Mouse (Mus musculus) small intestine, adult 2 months (tissue): ENCODE data around the gene Sema6c. TPM values are rescaled to one million over a fixed set of nuclear protein-coding genes. Genes with fewer than 3 reads are reported as not detected.

ENCODE experiments used
- H3K27ac ChIP-seq: fragments of 200-500 bp; 2 replicates; pipeline ENCODE4 v1.5.1; 2012; ENCODE audit warnings: low read depth, low read length, control low read depth, inconsistent platforms; ENCODE audit not compliant: insufficient read depth
- H3K27me3 ChIP-seq: fragments of 200-500 bp; 2 replicates; pipeline ENCODE4 v1.6.1; 2012; ENCODE audit warnings: mild to moderate bottlenecking, moderate library complexity, low read length, inconsistent platforms; ENCODE audit not compliant: control insufficient read depth, insufficient read depth
- H3K36me3 ChIP-seq: fragments of 200-500 bp; 2 replicates; pipeline ENCODE4 v1.6.1; 2012; ENCODE audit warnings: mild to moderate bottlenecking, low read length, control low read depth, inconsistent platforms; ENCODE audit not compliant: control insufficient read depth, insufficient read depth
- H3K4me1 ChIP-seq: fragments of 200-500 bp; 2 replicates; pipeline ENCODE4 v1.6.1; 2012; ENCODE audit warnings: low read length, inconsistent platforms, mixed read lengths; ENCODE audit not compliant: control insufficient read depth, insufficient read depth, insufficient read length
- H3K4me3 ChIP-seq: fragments of 200-500 bp; 2 replicates; pipeline ENCODE4 v1.5.1; 2012; ENCODE audit warnings: low read depth, mild to moderate bottlenecking, control low read depth, inconsistent platforms, low read length, moderate library complexity
- CTCF ChIP-seq: fragments of 200-500 bp; IDR thresholded peaks from 2 replicates; pipeline ENCODE4 v1.5.1; 2012; ENCODE audit warnings: low read depth, mild to moderate bottlenecking, control low read depth, inconsistent platforms, low read length, moderate library complexity, mixed read lengths; ENCODE audit not compliant: insufficient replicate concordance, insufficient read length; ENCODE audit errors: extremely low read depth
- POLR2A ChIP-seq: fragments of 200-500 bp; IDR thresholded peaks from 2 replicates; pipeline ENCODE4 v1.6.1; 2012; ENCODE audit warnings: low read depth, mild to moderate bottlenecking, control low read depth, inconsistent platforms, low read length, moderate library complexity
- WGBS: fragments of 180-500 bp; shearing (Covaris S2); methylation state at CpG from one replicate; pipeline ENCODE4 v1.1.7; 2018; 5-methylcytosine and 5-hydroxymethylcytosine counted together
- polyA plus RNA-seq: library from polyadenylated mRNA; depleted of rRNA; stranded (reverse); fragments of >200 nt; gene quantifications from 2 replicates; pipeline ENCODE4 v1.2.3, GENCODE M21; 2012

Gene Sema6c
- polyA plus RNA-seq, 1 experiment: 4.6 TPM

DNA sequence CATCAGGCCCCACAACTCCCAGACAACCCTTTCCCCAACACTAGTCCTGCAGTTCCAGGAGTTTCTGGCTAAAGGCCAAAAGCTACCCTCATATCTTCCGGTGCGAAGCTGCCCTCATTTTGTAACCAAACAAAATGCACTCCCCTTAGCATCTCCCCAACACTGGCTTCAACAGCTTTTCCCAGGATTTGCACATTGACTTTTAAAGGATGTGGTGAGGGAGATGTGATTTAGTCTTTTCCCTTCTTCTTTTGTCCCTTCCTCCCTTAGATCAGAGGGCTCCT lies 2.0 kb downstream of the Sema6c start:
- Histone ChIP-seq H3K27ac (no peak overlapping the region), H3K27me3 (peaks cover 10% of the 10 kb centered on the region), H3K4me1 (peaks cover 13% of the 10 kb centered on the region), H3K4me3 (no peak overlapping the region), H3K36me3 (no peaks in the 10 kb centered on the region)
- 32% methylated on average over 2 of the region's 2 CpGs for WGBS
- no peak for TF ChIP-seq CTCF
- TF ChIP-seq POLR2A: no peak

DNA sequence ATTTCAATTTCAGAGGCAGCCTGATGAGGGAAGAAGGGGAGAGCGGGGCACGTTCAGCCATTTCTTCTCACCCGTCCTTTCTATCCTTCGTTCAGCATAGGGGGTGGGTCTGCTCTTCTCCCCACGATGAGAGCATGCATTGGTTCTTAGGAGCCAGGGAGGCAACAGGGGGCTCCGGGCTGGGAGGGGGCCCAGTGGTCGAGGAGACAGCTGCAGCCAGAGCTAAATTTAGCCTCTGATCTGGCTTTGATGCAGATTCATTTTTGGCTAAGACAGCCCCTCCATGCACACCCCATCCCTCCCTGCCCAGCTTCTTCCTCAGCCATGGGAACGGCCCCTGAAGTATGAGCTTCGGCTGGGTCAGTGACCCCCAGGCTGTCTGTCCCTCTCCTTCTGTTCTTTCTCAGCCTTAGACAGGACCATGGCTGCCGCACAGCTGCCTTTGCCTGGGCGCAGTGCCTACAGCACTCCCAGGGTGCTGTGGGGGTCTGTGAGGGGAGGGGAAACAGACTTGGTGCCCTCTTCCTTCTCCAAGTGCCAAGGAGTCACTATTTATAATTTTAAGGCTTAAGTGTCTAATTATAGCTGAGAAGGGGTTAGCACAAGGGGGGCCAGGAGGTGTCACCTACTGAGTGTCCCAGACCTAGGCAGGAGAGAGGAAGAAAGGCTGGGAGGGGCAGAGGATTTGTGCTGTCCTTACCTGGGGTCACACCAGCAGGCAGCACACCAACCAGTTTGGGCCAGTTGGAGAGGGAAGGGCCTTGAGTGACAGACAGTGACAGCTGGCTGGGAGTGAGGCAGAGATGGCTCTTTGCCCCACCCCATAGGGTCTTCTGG lies 3.4 kb downstream of the Sema6c start:
- TF ChIP-seq POLR2A (no peak), CTCF (no peak)
- Histone ChIP-seq H3K27ac (no peak overlapping the region), H3K36me3 (no peaks in the 10 kb centered on the region), H3K27me3 (peaks cover 10% of the 10 kb centered on the region), H3K4me1 (peaks cover 13% of the 10 kb centered on the region), H3K4me3 (no peak overlapping the region)
- 71% methylated on average over 11 of the region's 11 CpGs for WGBS

DNA sequence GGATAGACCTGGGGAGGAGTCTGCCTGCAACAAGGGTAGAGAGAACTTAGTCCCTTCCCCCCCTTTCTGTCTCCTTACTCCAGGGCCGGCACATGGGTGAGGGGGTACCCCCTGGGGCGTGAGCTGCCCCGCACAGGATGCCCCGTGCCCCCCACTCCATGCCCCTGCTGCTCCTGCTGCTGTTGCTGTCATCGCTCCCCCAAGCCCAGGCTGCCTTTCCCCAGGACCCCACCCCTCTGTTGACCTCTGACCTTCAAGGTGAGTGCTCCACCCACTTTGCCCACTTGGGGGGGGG lies 3.9 kb downstream of the Sema6c start:
- Histone ChIP-seq H3K27me3 (peaks cover 10% of the 10 kb centered on the region), H3K27ac (no peak overlapping the region), H3K36me3 (no peaks in the 10 kb centered on the region), H3K4me1 (peaks cover 13% of the 10 kb centered on the region), H3K4me3 (no peak overlapping the region)
- 82% methylated on average over 5 of the region's 5 CpGs for WGBS
- TF ChIP-seq CTCF (no peak), POLR2A (no peak)

DNA sequence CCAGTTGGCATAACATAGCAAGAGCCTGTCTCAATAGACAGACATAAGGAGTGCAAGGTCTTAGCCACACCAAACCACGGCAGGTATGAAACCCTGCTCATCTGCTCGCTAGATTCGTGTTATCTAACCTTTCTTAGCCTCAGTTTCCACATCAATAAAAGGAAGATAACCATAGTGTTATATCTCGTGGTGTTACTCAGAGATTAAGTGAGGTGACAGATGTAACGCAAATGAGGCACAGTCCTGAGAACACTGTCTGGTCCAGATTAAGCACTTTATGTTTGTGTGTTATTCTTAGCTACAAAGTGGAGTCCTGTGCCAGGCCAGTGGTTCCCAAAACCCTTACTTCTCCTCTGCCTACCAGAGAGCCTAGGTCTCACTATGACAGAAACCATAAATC lies 4.6 kb downstream of the Sema6c start:
- no peak for TF ChIP-seq POLR2A
- no peak for TF ChIP-seq CTCF
- H3K27me3 ChIP-seq: peaks cover 10% of the 10 kb centered on the region
- H3K4me1 ChIP-seq: peaks cover 9% of the 10 kb centered on the region
- no peaks in the 10 kb centered on the region for H3K36me3 ChIP-seq
- H3K4me3 ChIP-seq: no peak overlapping the region
- 50% methylated on average over 5 of the region's 5 CpGs for WGBS
- no peak overlapping the region for H3K27ac ChIP-seq

DNA sequence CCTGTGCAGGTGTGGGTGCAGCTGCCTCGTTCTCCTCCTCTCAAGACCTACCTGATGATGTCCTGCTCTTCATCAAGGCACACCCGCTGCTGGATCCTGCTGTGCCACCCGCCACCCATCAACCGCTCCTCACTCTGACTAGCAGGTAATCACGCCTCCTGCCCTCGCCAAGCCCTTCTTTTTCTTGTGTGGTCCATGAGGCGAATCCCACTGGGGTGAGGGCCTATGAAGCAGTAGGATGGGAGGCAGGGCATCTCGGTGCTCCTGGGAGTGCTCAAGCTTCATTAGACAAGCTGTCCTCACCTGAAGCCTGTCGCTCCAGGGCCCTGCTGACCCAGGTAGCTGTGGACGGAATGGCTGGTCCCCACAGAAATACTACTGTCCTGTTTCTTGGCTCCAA lies 9.7 kb downstream of the Sema6c start:
- TF ChIP-seq CTCF: no peak
- no peak for TF ChIP-seq POLR2A
- peaks cover 3% of the 10 kb centered on the region for H3K4me1 ChIP-seq
- peaks cover 25% of the 10 kb centered on the region for H3K27me3 ChIP-seq
- no peaks in the 10 kb centered on the region for H3K36me3 ChIP-seq
- H3K27ac ChIP-seq: no peak overlapping the region
- no peak overlapping the region for H3K4me3 ChIP-seq
- 89% methylated on average over 10 of the region's 10 CpGs for WGBS

DNA sequence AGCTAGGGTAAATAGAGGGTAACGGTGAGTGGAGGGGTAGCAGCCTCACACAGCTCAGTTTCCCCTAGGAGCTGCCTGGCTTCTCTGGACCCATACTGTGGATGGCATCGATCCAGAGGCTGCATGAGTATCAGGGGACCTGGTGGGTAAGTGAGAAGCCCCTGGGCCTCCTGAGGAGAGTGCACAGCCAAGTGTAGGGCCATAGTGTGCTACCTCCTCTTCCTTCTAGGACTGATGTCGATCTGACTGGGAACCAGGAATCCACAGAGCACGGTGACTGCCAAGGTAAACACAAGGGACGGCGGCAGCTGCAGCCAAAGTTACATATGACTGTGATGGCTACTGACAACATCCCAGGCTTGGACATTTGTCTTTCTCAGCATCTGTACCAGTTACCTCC lies 10.8 kb downstream of the Sema6c start:
- Histone ChIP-seq H3K36me3 (no peaks in the 10 kb centered on the region), H3K27me3 (peaks cover 25% of the 10 kb centered on the region), H3K4me3 (no peak overlapping the region), H3K4me1 (peaks cover 3% of the 10 kb centered on the region), H3K27ac (no peak overlapping the region)
- 49% methylated on average over 6 of the region's 6 CpGs for WGBS
- TF ChIP-seq POLR2A (no peak), CTCF (no peak)

DNA sequence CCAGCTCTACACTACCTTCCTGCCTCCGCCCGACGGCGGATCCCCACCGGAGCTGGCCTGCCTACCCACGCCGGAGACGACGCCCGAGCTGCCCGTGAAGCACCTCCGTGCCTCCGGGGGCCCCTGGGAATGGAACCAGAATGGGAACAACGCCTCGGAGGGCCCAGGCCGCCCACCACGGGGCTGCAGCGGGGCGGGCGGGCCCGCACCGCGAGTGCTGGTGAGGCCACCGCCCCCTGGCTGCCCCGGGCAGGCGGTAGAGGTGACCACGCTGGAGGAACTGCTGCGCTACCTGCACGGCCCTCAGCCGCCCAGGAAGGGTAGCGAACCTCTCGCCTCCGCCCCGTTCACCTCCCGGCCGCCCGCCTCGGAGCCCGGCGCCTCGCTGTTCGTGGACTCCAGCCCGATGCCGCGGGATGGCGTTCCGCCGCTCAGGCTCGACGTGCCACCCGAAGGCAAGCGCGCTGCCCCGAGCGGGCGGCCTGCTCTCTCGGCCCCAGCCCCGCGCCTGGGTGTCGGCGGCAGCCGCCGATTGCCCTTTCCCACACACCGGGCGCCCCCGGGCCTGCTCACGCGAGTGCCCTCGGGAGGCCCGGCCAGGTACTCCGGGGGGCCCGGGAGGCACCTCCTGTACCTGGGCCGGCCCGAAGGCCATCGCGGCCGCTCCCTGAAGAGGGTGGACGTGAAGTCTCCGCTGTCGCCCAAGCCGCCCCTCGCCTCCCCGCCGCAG lies 12.4 kb downstream of the Sema6c start:
- Histone ChIP-seq H3K36me3 (no peaks in the 10 kb centered on the region), H3K27me3 (peaks cover 25% of the 10 kb centered on the region), H3K4me3 (peak overlapping the region; percentile 50), H3K27ac (no peak overlapping the region), H3K4me1 (peaks cover 3% of the 10 kb centered on the region)
- TF ChIP-seq POLR2A: no peak
- no peak for TF ChIP-seq CTCF
- WGBS: 31% methylated on average over 84 of the region's 84 CpGs
